Mouse (Mus musculus) ES-E14 (cell line): ENCODE measurements around the gene B2m.

Experiments
- MAFK ChIP-seq: IDR thresholded peaks from 2 replicates; pipeline ENCODE4 v1.6.1; 2014; ENCODE audit warnings: mild to moderate bottlenecking, low read depth, low read length, inconsistent platforms; ENCODE audit not compliant: insufficient read depth
- ZC3H11A ChIP-seq: IDR thresholded peaks from 2 replicates; pipeline ENCODE4 v1.6.1; 2012; ENCODE audit warnings: low read depth, mild to moderate bottlenecking, inconsistent platforms, low read length, borderline replicate concordance
- ZNF384 ChIP-seq: IDR thresholded peaks from 2 replicates; pipeline ENCODE4 v1.6.1; 2012; ENCODE audit warnings: low read depth, low read length, inconsistent platforms

DNA sequence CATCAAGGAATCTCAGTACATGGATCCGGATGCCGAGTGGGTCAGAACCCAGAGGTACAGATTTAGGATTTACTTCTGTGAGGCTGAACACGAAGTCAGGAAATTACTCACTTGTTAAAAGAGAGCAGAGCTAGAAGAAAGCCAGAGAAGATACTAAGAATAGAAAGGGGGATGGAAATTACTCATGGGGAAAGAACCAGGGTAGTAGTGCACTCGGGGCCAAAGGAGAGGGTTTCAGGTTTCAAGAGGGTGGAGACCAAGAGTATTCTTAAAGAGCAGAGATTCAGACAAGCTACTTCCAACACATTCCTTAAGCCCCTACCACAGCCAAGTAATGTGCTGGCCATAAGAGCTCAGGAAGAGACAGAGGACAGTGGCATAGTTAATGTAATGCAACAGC lies 14.1 kb downstream of the B2m start:
- no peak for TF ChIP-seq ZNF384
- no peak for TF ChIP-seq ZC3H11A
- no peak for TF ChIP-seq MAFK
